Mouse (Mus musculus) embryonic facial prominence, embryonic 11.5 days (tissue): Measurements from ENCODE around the gene Usp9x. TPM values are rescaled to one million over a fixed set of nuclear protein-coding genes. Genes with fewer than 3 reads are reported as not detected.

ENCODE experiments used
- ATAC-seq: fragments of 200-750 bp; cut with Nextera tagmentation; replicated peaks from 2 replicates; pipeline ENCODE4 v1.8.0; 2017; ENCODE audit warnings: low read depth; ENCODE audit not compliant: insufficient number of reproducible peaks, low FRiP score, low TSS enrichment
- DNase-seq: peaks from one replicate; pipeline ENCODE4 v3.0.0-alpha.2; 2015; ENCODE audit warnings: low spot score
- H3K27ac ChIP-seq: fragments of 300-500 bp; sonication (generic); replicated peaks from 2 replicates; pipeline ENCODE4 v1.5.1; 2014; ENCODE audit warnings: mild to moderate bottlenecking, low read depth, low read length, control low read depth
- H3K27me3 ChIP-seq: fragments of 300-500 bp; sonication (generic); 2 replicates; pipeline ENCODE4 v1.6.1; 2014; ENCODE audit warnings: mild to moderate bottlenecking, low read length, moderate library complexity, mixed read lengths; ENCODE audit not compliant: control insufficient read depth, insufficient read depth
- H3K36me3 ChIP-seq: fragments of 300-500 bp; sonication (generic); replicated peaks from 2 replicates; pipeline ENCODE4 v1.6.1; 2014; ENCODE audit warnings: low read depth, mild to moderate bottlenecking, low read length, moderate library complexity, mixed read lengths; ENCODE audit not compliant: control insufficient read depth, insufficient read depth
- H3K4me1 ChIP-seq: fragments of 300-500 bp; sonication (generic); 2 replicates; pipeline ENCODE4 v1.6.1; 2014; ENCODE audit warnings: low read length, mixed read lengths; ENCODE audit not compliant: control insufficient read depth, insufficient read depth
- H3K4me2 ChIP-seq: fragments of 300-500 bp; sonication (generic); 2 replicates; pipeline ENCODE4 v1.6.1; 2014; ENCODE audit warnings: low read depth, mild to moderate bottlenecking, control low read depth, low read length, moderate library complexity
- H3K4me3 ChIP-seq: fragments of 300-500 bp; sonication (generic); 2 replicates; pipeline ENCODE4 v1.5.1; 2014; ENCODE audit warnings: low read depth, low read length, control low read depth
- H3K9ac ChIP-seq: fragments of 300-500 bp; sonication (generic); replicated peaks from 2 replicates; pipeline ENCODE4 v1.6.1; 2014; ENCODE audit warnings: mild to moderate bottlenecking, control low read depth, low read length
- H3K9me3 ChIP-seq: fragments of 300-500 bp; sonication (generic); replicated peaks from 2 replicates; pipeline ENCODE4 v1.6.1; 2016; ENCODE audit warnings: mild to moderate bottlenecking, low read length, inconsistent platforms, mixed read lengths; ENCODE audit not compliant: control insufficient read depth
- WGBS: fragments of 180-500 bp; shearing (Covaris S2); extraction: QIAGEN DNeasy Blood & Tissue Kit; methylation state at CpG from one replicate; pipeline ENCODE4 v1.1.7; 2014; 5-methylcytosine and 5-hydroxymethylcytosine counted together
- polyA plus RNA-seq: library from polyadenylated mRNA; unstranded; fragments of >200 nt; fragmentation: Nextera tagmentation; extraction: Ambion mirVana; gene quantifications from 2 replicates; pipeline ENCODE4 v1.2.1, GENCODE M21; 2014

Gene Usp9x
- polyA plus RNA-seq, 1 experiment from 2014 or later, result 61.4 TPM

- Histone ChIP-seq H3K4me1 (no peaks in the 10 kb centered on the region), H3K36me3 (no peaks in the 10 kb centered on the region), H3K9ac (no peak overlapping the region), H3K27ac (no peak overlapping the region), H3K27me3 (no peaks in the 10 kb centered on the region), H3K4me2 (no peak overlapping the region), H3K4me3 (no peak overlapping the region), H3K9me3 (no peaks in the 10 kb centered on the region)
- ATAC-seq (no peak), DNase-seq (no peak)
- WGBS, result 84% methylated on average over 7 of the region's 9 CpGs
These were observed 6.9 kb upstream of the Usp9x start for GRCm38 (mm10) chrX:13064273-13064925.

DNA sequence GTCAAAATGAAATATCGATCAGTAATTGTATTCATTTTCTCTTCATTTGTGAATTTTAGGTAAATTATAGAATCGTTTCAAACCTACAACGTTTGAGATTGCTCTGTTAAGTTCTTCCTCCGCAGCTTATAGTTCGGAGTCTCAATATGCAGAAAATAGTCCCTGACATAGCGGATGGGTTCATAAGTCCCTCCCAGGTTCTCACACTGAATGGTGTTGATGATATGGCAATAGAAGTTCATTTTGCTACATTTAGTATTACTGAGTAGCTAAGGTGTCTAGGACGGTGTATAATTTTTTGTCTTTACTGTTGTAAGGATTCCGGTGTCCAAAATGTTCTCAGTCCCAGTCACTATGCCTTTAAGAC is 1.1 kb upstream of the Usp9x start:
- H3K27ac ChIP-seq, result peak overlapping the region; percentile 88; the same call in 1 of the 2 replicates
- 24% methylated on average over 8 of the region's 8 CpGs for WGBS

DNA sequence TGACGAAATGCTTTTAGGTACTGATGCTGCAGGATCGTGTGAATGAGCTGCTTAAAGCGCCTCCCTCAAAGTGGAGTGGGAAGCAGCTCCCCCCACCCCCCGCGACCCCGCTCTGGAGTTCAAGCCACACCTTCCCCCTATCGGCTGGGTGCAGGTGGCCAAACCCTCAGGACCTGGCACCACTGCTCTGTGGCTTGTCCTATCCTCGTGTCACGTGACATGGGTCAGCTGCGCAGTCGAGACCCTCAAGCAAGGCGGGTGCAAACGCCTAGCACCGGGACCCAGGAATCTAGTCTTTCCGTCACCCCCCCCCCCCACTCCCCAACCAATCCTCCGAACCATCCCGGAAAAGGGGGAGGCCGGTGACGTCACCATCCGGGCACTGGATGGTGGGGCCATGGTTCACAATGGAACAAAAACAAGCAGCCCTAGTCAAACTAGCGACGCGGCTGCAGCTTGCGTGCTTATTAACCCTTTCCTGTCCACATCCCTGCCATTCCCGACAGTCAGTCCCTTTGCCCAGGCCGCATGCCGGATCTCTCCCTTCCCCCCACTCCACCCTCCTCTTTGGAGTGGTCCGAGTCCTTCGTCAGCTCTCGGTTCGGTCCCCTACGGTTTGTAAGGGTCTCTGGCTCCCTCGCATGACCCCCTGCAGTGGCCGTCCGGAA is 591 bp upstream of the Usp9x start:
- peak; percentile 91 for ATAC-seq
- peak; percentile 90 for DNase-seq
- no peaks in the 10 kb centered on the region for H3K36me3 ChIP-seq
- peak overlapping the region; percentile 88 for H3K27ac ChIP-seq
- H3K9ac ChIP-seq, result peak overlapping the region; percentile 59
- H3K4me1 ChIP-seq, result no peaks in the 10 kb centered on the region
- H3K4me3 ChIP-seq, result peak overlapping the region; percentile 67
- H3K9me3 ChIP-seq, result no peaks in the 10 kb centered on the region
- H3K27me3 ChIP-seq, result no peaks in the 10 kb centered on the region
- H3K4me2 ChIP-seq, result peak overlapping the region; percentile 34
- 13% methylated on average over 30 of the region's 35 CpGs for WGBS

More for the DNA sequence above, 1.1 kb upstream of the Usp9x start:
- Histone ChIP-seq H3K4me2 (peak overlapping the region; percentile 30), H3K4me3 (peak overlapping the region; percentile 67), H3K36me3 (no peaks in the 10 kb centered on the region), H3K9ac (no peak overlapping the region; the same call in 1 of the 2 replicates), H3K4me1 (no peaks in the 10 kb centered on the region), H3K27me3 (no peaks in the 10 kb centered on the region), H3K9me3 (no peaks in the 10 kb centered on the region)
- no peak for ATAC-seq
- no peak for DNase-seq

DNA sequence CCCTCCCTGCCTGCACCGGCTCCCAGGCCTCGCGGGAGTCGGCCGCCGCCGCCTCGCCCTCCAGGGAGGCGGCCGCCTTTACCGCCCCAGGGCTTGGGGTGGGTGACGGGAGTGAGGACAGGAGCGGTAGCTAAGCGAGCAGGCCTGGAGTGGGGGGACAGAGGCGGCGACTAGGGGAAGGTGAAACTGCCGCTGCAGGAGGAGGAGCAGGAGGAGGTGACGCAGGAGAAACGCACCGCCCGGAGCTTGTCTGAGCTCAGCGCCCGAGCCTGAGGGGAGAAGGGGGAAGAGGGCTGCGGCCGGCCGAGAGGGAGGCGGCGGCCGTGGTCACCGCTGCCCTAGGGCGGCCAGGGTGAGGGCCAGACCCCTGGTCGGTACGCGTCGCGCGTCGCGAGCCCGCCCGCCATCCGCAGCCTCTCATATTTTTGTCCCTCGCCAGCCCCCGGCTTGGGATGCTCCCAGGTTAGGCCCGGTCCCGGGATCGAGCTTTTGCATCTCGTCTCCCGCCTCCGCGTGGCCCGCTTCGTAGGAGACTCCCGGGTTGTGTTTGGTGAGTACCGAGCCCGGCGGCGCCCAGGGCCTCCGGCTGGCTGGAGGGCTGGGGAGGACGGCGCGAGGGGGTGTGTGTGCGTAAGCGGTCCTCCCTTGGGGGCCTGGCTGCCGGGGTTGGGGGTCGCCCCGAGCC is 620 bp downstream of the Usp9x start:
- H3K4me3 ChIP-seq, result peak overlapping the region; percentile 67
- no peaks in the 10 kb centered on the region for H3K27me3 ChIP-seq
- no peak overlapping the region; the same call in 1 of the 2 replicates for H3K4me2 ChIP-seq
- DNase-seq (peak; percentile 57), ATAC-seq (peak; percentile 30; the same call in 1 of the 2 replicates)
- no peaks in the 10 kb centered on the region for H3K36me3 ChIP-seq
- WGBS, result 6% methylated on average over 27 of the region's 67 CpGs
- no peaks in the 10 kb centered on the region for H3K4me1 ChIP-seq
- H3K9me3 ChIP-seq, result no peaks in the 10 kb centered on the region
- H3K27ac ChIP-seq, result peak overlapping the region; percentile 89
- peak overlapping the region; percentile 80 for H3K9ac ChIP-seq

DNA sequence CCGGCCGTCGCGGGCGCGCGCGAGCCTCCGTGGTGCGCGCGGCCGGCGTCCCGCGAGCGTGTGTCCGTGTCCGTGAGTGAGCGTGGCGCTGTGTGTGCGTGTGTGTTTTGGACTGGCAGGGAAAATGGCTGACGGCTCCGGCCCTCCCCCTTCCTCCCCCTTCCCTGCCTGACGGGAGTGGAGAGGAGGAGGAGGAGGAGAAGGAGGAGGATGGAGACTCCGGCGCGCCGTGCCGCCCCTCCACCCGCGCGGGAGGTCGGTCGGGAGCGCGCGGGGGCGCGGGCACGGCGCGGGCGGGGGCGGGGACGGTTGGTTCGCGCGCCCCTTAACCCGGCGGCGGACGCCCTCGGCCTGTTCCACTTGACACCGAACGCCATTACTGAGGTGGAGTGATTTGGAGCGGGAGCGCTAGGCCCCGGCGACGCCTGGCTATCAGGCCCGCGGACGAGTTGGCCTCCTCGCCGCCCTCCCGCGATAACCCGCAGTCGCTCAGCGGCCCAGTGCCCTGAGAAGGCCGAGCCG is 1.2 kb downstream of the Usp9x start:
- Histone ChIP-seq H3K27me3 (no peaks in the 10 kb centered on the region), H3K36me3 (no peaks in the 10 kb centered on the region), H3K4me3 (peak overlapping the region; percentile 67), H3K4me2 (peak overlapping the region; percentile 49), H3K9me3 (no peaks in the 10 kb centered on the region), H3K27ac (peak overlapping the region; percentile 89), H3K4me1 (no peaks in the 10 kb centered on the region), H3K9ac (peak overlapping the region; percentile 80)
- WGBS, result 11% methylated on average over 35 of the region's 73 CpGs
- ATAC-seq, result 0 out of 2 replicates have a peak, but pooled peaks have one; percentile 11
- DNase-seq, result peak; percentile 65

DNA sequence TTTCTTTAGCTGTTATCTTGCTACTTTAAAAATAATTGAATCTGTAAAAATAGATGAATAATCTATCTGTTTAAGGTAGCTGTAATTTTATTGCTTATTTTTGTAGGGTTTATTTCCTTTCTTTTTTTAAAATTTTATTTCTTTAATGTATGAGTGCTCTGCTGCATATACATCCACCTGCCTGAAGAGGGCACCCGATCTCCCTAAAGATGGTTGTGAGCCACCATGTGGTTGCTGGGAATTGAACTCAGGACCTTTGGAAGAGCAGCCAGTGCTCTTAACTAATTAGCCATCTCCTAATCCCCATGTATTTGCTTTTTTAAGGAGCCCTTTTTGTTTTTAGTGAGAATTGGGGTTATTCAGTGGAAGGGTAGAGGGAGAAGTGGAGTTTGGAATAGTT is 14.3 kb downstream of the Usp9x start:
- H3K36me3 ChIP-seq, result no peaks in the 10 kb centered on the region
- no peaks in the 10 kb centered on the region for H3K27me3 ChIP-seq
- no peak overlapping the region for H3K4me3 ChIP-seq
- no peaks in the 10 kb centered on the region for H3K9me3 ChIP-seq
- no peak overlapping the region for H3K4me2 ChIP-seq
- WGBS, result 72% methylated on average over 1 of the region's 1 CpGs
- ATAC-seq (no peak), DNase-seq (no peak)
- H3K9ac ChIP-seq, result no peak overlapping the region
- no peak overlapping the region for H3K27ac ChIP-seq
- H3K4me1 ChIP-seq, result no peaks in the 10 kb centered on the region

DNA sequence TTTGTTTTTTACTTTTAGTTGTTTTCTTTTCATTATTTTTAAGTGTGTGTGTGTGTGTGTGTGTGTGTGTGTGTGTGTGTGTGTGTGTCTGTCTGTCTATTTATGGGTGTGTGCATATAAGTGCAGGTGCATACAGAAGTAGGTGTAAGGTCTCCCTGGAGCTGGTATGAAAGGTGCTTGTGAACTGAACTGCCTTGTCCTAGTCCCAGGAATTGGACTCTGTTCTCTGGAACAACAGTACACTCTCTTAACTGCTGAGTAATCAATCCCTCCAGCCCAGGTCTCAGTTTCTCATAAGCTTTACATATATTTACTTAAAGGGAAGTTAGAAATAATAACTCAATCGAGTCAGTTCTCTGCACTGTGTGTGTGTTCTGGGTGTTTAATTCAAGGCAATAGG is 25.7 kb downstream of the Usp9x start:
- H3K4me1 ChIP-seq, result no peaks in the 10 kb centered on the region
- no peak for DNase-seq
- H3K4me3 ChIP-seq, result no peak overlapping the region
- H3K27ac ChIP-seq, result no peak overlapping the region
- H3K9me3 ChIP-seq, result no peaks in the 10 kb centered on the region
- WGBS, result 76% methylated on average over 1 of the region's 1 CpGs
- no peaks in the 10 kb centered on the region for H3K36me3 ChIP-seq
- no peaks in the 10 kb centered on the region for H3K27me3 ChIP-seq
- no peak overlapping the region for H3K4me2 ChIP-seq
- no peak overlapping the region for H3K9ac ChIP-seq
- no peak for ATAC-seq
